Comparison of ENCODE assay signal across 25 mouse cellular contexts in genomic region chr12:36621960-36622736, GRCm38 (mm10).
DNase-seq lines count a peak whose midpoint lies in the region; ATAC-seq and TF ChIP-seq lines count a peak whose summit lies in the region.
"Had no signal": no experiment of that assay in that cellular context is flagged by ENCODE, and none has a peak within 500 bp of the region (broad histone marks: within the 10 kb centered on the region; RNA-seq: fewer than 3 reads in every experiment).

No protein-coding gene starts in this region.

- H3K27me3 ChIP-seq in limb, embryonic 13.5 days = no peaks in the 10 kb centered on the region
- H3K27me3 ChIP-seq in limb, embryonic 10.5 days (ENCODE audit: low read depth, poor library complexity, severe bottlenecking) = no peaks in the 10 kb centered on the region
- no peaks in the 10 kb centered on the region for H3K27me3 ChIP-seq in kidney, postnatal 0 days (ENCODE audit: insufficient read depth, low read length)
- H3K27me3 ChIP-seq in hindbrain, postnatal 0 days (ENCODE audit: insufficient read depth, low read length) = no peaks in the 10 kb centered on the region
- H3K27me3 ChIP-seq: embryonic facial prominence, embryonic 15.5 days; forebrain, embryonic 13.5 days; hindbrain, embryonic 13.5 days; limb, embryonic 12.5 days; lung, embryonic 15.5 days; stomach, embryonic 15.5 days had no signal

- 0 out of 2 replicates have a peak, but pooled peaks have one; percentile 28 for ATAC-seq in limb, embryonic 13.5 days (ENCODE audit: low FRiP score, low read depth)
- ATAC-seq in kidney, postnatal 0 days (replicated peaks; ENCODE audit: low FRiP score, low read depth) = peak; percentile 72
- ATAC-seq in hindbrain, postnatal 0 days = no peak
- ATAC-seq: forebrain, embryonic 13.5 days; intestine, postnatal 0 days had no signal

- no peak overlapping the region for H3K4me3 ChIP-seq in limb, embryonic 13.5 days
- no peak overlapping the region for H3K4me3 ChIP-seq in limb, embryonic 10.5 days
- no peak overlapping the region for H3K4me3 ChIP-seq in kidney, postnatal 0 days (replicated peaks; ENCODE audit: low read depth, low read length)
- no peak overlapping the region for H3K4me3 ChIP-seq in hindbrain, postnatal 0 days (ENCODE audit: low read length)
- H3K4me3 ChIP-seq: embryonic facial prominence, embryonic 15.5 days; forebrain, embryonic 13.5 days; hindbrain, embryonic 13.5 days; limb, embryonic 12.5 days; lung, embryonic 15.5 days; stomach, embryonic 15.5 days had no signal

- no peak overlapping the region for H3K4me2 ChIP-seq in limb, embryonic 13.5 days (replicated peaks)
- H3K4me2 ChIP-seq in kidney, postnatal 0 days (ENCODE audit: low read length) = no peak overlapping the region
- H3K4me2 ChIP-seq in hindbrain, postnatal 0 days (ENCODE audit: low read depth, low read length) = no peak overlapping the region
- H3K4me2 ChIP-seq: embryonic facial prominence, embryonic 15.5 days; forebrain, embryonic 13.5 days; heart, embryonic 11.5 days; hindbrain, embryonic 13.5 days; limb, embryonic 12.5 days; liver, embryonic 11.5 days; lung, embryonic 15.5 days; stomach, embryonic 15.5 days had no signal

- WGBS in limb, embryonic 13.5 days = 61% methylated on average over 7 of the region's 7 CpGs
- 77% methylated on average over 7 of the region's 7 CpGs for WGBS in limb, embryonic 10.5 days
- 66% methylated on average over 7 of the region's 7 CpGs for WGBS in kidney, postnatal 0 days
- WGBS in hindbrain, postnatal 0 days = 78% methylated on average over 7 of the region's 7 CpGs

- TF ChIP-seq CTCF in kidney, postnatal 0 days (IDR thresholded peaks at IDR 0.05; ENCODE audit: low read depth) = no peak
- TF ChIP-seq CTCF in hindbrain, postnatal 0 days (IDR thresholded peaks at IDR 0.05; ENCODE audit: low read depth) = no peak

- H3K27ac ChIP-seq in limb, embryonic 13.5 days = no peak overlapping the region
- no peak overlapping the region for H3K27ac ChIP-seq in limb, embryonic 10.5 days
- H3K27ac ChIP-seq in kidney, postnatal 0 days = no peak overlapping the region; the same call in 1 of the 2 replicates
- H3K27ac ChIP-seq in hindbrain, postnatal 0 days = no peak overlapping the region
- H3K27ac ChIP-seq: embryonic facial prominence, embryonic 15.5 days; forebrain, embryonic 13.5 days; hindbrain, embryonic 13.5 days; limb, embryonic 12.5 days; lung, embryonic 15.5 days; stomach, embryonic 15.5 days had no signal

- DNase-seq in limb, embryonic 10.5 days (ENCODE audit: low spot score) = no peak
- peak; percentile 18 to 22 for DNase-seq in kidney, adult 8-10 months
- DNase-seq in kidney, postnatal 0 days (ENCODE audit: low spot score) = peak; percentile 5
- DNase-seq in kidney, postnatal 4 days = peak; percentile 4 to 35
- no peak for DNase-seq in hindbrain, postnatal 0 days (ENCODE audit: low spot score)
- no peak for DNase-seq in heart, postnatal 14 days
- DNase-seq: adrenal gland, postnatal 36 days; cerebellum, adult 18-20 months; cerebellum, postnatal 10 days; gastrocnemius, postnatal 25 days; heart, adult 11 months; heart, postnatal 4 days; midbrain, embryonic 14.5 days; retina, postnatal 1 day; right cerebral cortex, postnatal 14 days had no signal

- H3K36me3 ChIP-seq in limb, embryonic 13.5 days = no peaks in the 10 kb centered on the region
- H3K36me3 ChIP-seq in limb, embryonic 10.5 days = no peaks in the 10 kb centered on the region
- no peaks in the 10 kb centered on the region for H3K36me3 ChIP-seq in kidney, postnatal 0 days (ENCODE audit: insufficient read depth, low read length)
- no peaks in the 10 kb centered on the region for H3K36me3 ChIP-seq in hindbrain, postnatal 0 days (ENCODE audit: insufficient read depth, low read length)
- H3K36me3 ChIP-seq: embryonic facial prominence, embryonic 15.5 days; hindbrain, embryonic 13.5 days; limb, embryonic 12.5 days; lung, embryonic 15.5 days; stomach, embryonic 15.5 days had no signal

- intact Hi-C loops in heart, postnatal 14 days (cut with DNase I) = no loop called here

- no peak overlapping the region for H3K9ac ChIP-seq in limb, embryonic 13.5 days
- no peak overlapping the region for H3K9ac ChIP-seq in kidney, postnatal 0 days (ENCODE audit: low read depth, low read length)
- no peak overlapping the region for H3K9ac ChIP-seq in hindbrain, postnatal 0 days (replicated peaks; ENCODE audit: low read length)
- H3K9ac ChIP-seq: embryonic facial prominence, embryonic 15.5 days; forebrain, embryonic 13.5 days; hindbrain, embryonic 13.5 days; limb, embryonic 12.5 days; lung, embryonic 15.5 days; stomach, embryonic 15.5 days had no signal

- H3K9me3 ChIP-seq in limb, embryonic 13.5 days = no peaks in the 10 kb centered on the region
- no peaks in the 10 kb centered on the region for H3K9me3 ChIP-seq in limb, embryonic 10.5 days (replicated peaks)
- H3K9me3 ChIP-seq in kidney, postnatal 0 days (replicated peaks; ENCODE audit: low read length) = no peaks in the 10 kb centered on the region
- no peaks in the 10 kb centered on the region for H3K9me3 ChIP-seq in hindbrain, postnatal 0 days (ENCODE audit: low read length)
- H3K9me3 ChIP-seq: embryonic facial prominence, embryonic 15.5 days; forebrain, embryonic 13.5 days; hindbrain, embryonic 13.5 days; limb, embryonic 12.5 days; lung, embryonic 15.5 days; stomach, embryonic 15.5 days had no signal

- H3K4me1 ChIP-seq in limb, embryonic 13.5 days = peaks cover 4% of the 10 kb centered on the region; the same call in 1 of the 2 replicates
- H3K4me1 ChIP-seq in limb, embryonic 10.5 days = peaks cover 6% of the 10 kb centered on the region; the same call in 1 of the 2 replicates
- no peaks in the 10 kb centered on the region for H3K4me1 ChIP-seq in kidney, postnatal 0 days (replicated peaks; ENCODE audit: insufficient read depth, low read length)
- H3K4me1 ChIP-seq in hindbrain, postnatal 0 days (ENCODE audit: insufficient read depth, low read length) = no peaks in the 10 kb centered on the region
- H3K4me1 ChIP-seq: embryonic facial prominence, embryonic 15.5 days; forebrain, embryonic 13.5 days; hindbrain, embryonic 13.5 days; lung, embryonic 15.5 days; stomach, embryonic 15.5 days had no signal

Comparison
In these comparisons a context has a peak if more than half of its experiments do, and no peak if none do; other contexts are left out.
1. DNase-seq: peak in kidney, adult 8-10 months (2 of 2), kidney, postnatal 0 days (single experiment) and kidney, postnatal 4 days (2 of 2); none in limb, embryonic 10.5 days (single experiment), hindbrain, postnatal 0 days (single experiment) and heart, postnatal 14 days (0 of 2).